Mouse (Mus musculus) lung, postnatal 36 days (tissue): Measurements from ENCODE around the gene Cacna1e.
A peak's percentile ranks its signal among the peaks of the same experiment; 100 is the strongest.

ENCODE experiments used
- DNase-seq: peaks from one replicate; pipeline ENCODE4 v3.0.0; 2022; ENCODE audit warnings: mixed read lengths

Gene Cacna1e

GRCm38 (mm10) chr1:154884275-154885206 is at the start of gene Cacna1e:
Gene Cacna1e (minus strand): TSS chr1:154884501.
- DNase-seq, result no peak

- DNase-seq, result peak; percentile 51
Measured at GRCm38 (mm10) chr1:154918406-154918805, 34.1 kb upstream of the Cacna1e start.

DNA sequence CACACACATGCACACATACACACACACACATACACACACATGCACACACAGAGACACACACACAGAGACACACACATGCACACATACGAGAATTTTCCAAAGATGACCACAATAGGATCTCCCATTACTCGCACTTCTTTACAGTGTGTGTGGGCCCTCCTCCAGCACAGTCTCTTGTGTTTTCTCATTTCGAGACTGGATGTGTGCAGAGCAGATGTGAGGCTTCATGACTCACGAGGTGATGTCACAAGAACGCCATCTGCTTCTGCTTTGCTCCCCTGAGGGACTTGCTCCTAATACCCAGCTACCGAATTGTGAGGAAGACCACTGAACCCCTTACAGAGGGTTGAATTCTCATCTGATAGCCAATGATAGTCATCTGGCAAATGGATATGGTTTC is 33.1 kb upstream of the Cacna1e start:
- no peak for DNase-seq

DNA sequence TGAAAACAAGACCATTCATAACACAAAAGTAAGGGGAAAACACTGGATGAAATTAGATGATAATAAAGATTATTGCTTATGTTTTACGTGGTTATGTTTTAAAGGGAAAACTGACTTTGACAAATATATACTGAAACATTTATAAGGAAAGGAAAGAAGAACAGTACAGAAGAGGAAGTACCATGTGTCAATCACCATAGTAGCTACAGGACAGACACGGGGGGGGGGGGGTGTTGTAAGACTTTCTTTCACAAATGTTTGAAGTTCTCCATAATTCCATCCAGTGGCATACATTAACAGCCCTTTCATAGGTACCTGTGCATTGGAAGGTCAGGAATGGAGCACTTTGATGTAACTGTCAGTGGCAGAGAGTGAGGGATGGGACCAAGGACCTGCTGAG is 25.3 kb upstream of the Cacna1e start:
- no peak for DNase-seq

DNA sequence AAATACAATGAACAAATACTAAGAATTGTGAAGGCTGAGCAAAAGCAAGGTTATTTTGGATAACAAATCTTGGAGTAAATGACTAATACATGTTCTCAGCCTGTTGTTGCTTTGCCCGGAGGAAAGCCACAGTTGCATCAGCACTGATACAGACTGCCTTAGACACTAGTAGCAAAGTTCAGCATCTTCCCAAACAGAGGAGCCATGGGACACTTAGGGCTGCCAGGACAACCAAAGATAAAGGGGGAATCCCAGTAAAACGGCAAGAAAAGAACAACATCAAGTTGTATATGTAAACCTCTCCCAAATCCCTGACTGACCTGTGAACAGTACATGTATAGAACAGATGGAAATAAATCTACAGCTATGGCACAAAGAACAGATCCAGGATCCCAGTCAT is 13.1 kb upstream of the Cacna1e start:
- no peak for DNase-seq

- no peak for DNase-seq
Measured at GRCm38 (mm10) chr1:154890244-154890643, 5.9 kb upstream of the Cacna1e start.

DNA sequence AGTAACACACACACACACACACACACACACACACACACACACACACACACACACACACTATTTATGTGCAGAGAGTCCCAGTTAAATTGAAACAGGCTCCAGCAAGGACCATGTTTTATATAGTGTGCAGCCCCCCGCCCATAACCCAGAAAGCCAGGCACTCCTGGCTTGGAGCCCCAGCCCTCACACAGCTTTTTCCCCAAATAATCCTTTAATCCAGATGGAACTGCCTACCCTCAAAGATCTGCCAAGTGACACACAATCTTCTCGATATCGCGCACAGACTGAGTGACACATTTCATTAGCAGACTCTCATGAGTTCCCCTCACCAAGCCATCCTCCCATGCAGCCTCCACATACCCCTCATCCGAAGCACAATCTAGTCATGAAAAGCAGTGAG is 4.2 kb upstream of the Cacna1e start:
- DNase-seq, result no peak

GRCm38 (mm10) chr1:154888018-154888417 is 3.7 kb upstream of the Cacna1e start:
- no peak for DNase-seq

DNA sequence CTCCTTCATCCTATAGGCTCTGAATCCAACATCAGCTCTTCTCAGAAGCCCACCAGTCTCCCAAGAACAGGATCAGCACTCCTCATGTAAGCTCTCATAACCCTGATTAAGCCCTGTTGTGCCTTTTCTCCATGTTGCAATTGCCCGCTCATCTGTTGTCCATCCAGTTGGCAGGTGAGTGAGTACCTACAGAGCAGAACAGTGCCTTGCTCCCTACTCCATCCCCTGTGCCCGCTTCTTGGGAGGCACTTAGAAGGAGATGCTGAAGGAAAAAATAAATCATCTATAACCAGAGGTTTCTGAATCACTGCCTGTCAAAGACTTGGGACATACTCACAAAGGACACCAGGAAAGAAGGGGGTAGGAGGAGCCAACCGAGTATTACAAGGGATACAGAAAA is 3.2 kb upstream of the Cacna1e start:
- DNase-seq, result no peak

DNA sequence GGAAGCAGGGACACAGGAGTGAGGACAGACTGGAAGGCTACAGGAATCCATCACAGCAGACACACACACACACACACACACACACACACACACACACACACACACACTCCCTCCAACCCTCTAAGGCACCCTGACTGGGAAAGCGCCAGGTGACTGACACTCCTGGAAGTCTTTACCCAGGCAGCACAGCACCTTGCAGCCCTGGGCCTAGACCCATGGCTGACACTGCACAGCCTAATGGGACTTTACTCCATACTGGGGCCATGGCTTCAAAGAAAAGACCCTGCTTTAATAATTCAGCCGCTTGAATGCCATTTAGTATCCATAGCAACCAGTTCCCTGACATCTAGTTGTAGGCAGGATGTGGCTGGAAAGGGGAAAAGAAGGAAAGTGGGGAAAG is 2.3 kb upstream of the Cacna1e start:
- DNase-seq, result no peak

DNA sequence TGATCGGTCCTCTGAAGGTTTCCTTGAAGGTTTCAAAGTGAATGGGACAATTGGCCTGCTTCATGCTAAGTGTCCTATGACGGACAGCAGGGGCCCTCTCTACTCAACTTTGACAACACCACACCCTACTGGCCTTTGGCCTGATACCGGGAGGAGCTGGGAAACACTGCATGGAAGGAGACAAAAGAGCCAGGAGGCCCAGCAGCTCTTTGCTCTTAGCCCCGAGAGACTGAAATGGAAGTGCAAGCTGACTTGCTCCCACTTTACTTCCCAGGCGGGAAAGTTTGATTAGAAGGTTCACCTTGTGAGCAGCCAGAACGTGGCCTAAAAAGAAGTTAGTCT is 877 bp upstream of the Cacna1e start:
- DNase-seq, result no peak

DNA sequence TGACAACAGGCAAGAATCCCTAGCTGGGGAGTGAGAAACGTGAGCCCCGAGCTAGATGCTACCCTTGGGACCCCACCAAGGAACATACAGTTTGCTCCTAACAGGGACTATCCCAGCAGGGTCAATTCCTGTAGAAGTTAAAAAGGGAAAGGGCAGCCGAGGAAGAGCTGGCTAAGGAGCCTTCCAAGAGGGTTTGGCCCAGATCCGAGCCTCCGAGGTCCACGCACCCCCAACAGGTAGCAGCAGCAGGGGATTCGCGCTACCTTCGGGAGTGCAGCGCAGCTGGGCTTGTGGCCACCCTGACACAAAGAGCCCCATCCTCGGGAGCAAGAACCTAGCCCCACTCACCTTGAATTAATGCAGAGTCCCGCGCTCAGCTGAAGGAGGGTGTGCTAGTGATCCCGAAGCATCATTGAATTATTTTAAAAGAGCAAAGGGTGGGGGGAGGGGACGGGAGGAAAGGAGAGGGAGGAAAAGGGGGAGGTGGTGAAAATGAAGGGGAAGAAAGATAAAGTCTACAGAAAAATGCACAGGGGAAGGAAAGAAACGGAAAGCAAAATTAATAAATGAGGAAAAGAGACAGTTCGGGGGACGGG is 607 bp downstream of the Cacna1e start:
- DNase-seq, result no peak

DNA sequence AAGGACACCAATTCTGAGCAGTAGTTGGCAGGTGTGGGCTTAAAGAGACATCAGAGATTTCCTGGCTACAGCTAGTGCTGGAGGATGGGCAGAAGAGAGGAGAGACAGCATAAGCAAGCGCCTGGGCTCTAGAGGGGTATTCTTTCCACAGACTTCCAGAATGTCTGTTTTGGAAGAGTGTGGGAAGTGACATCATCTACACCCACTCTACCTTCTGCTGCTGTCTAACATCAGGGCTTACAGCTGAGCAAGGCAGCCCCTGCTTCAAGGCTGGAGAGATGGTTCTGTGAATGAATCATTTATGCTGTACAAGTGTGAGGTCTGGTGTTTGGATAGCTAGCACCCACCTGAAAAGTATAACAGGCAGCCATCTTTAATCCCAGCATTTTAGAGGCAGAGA is 18.3 kb downstream of the Cacna1e start:
- no peak for DNase-seq

GRCm38 (mm10) chr1:154861416-154861815 is 22.9 kb downstream of the Cacna1e start:
- DNase-seq, result no peak

DNA sequence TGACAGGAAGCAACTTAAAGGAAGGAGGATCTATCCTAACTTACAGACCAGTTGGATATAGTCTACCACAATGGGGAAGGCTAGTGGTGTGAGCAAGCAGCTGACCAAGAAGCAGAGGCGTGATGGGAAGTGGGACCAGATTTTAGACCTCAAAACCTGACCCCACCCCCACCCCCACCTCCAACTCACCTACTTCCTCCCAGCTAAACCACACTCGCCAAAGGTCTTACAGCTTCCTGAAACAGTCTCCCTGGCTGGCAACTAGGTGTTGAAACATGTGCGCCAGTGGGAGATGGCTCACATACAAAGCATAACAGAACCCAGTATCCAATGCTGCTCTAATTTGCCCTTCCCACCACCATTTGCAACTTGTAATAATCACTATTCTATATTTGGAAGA is 29.7 kb downstream of the Cacna1e start:
- peak; percentile 10 for DNase-seq

DNA sequence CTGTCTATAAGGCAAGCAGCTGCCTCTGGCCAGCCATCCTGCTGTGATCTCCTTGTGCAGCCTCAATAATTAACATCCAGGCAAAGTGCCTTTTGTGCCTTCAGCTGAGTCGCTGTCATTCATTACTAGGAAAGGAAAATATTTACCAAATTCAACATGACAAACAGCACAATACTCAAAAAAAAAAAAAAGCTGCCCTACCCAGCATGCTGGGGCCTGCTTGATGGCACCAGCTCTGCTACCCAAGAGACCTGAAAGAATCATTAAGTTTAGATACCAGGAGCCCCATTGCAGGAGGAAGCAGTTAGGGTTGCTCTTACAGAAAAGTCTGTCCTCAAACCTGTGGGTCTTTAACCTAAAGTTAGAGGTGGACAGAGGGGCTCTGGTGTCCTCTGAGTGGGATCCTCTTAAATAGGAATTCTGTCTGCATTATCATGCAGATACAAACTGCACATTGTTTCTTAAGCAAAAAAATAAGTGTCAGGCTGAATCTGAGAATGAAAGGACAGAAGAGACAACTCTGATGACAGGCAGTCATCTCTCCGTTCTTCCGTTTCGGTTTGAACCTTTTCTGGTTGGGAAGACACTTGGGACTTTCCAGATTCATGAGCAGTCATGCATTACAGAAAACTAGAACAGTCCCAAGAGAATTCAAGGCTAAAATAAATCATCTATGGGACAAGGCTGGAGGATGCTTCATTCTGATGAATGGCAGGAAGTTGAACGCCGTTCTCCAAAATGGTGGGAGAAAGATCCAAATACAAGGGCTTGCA is 33.6 kb downstream of the Cacna1e start:
- no peak for DNase-seq

DNA sequence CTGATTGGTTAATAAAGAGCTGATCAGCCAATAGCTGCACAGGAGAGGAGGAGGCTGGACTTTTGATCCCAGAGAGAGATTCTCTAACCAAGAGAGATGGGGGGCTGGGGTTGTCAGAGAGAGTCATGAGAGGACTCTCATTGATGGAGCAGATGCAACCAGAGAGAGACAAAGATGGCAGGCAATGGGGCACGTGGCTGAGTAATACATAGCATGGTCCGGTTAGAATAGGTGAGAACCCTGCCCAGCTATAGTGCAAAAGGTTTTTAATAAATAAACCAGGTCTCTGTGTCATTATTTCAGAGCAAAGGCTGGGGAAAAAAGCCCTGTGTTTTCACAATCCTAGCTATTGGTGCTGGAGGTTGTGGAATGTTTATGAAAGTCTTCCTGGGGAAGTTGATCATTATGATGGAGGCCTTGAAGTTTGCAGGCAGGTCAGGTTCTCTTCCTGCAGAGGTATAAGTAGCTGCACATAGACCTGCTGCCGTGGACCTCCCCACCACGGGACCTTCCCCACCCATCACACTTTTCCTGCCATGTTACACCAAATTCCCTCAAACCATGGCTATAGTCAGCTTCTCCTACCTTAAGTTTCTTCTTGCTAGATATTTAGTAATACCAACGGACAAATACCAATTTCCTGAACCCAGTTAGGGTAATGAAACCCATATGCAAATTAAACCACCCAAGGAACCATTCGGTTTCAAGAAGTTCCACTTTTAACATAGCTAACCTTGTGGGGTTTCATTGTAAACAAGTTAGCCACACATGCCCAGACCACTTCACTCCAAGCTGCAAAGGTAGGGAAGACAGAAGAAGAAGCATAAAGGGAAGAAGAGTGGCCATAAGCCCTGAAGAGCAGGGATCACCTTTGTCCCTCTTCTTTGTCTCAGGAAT is 35.4 kb downstream of the Cacna1e start:
- no peak for DNase-seq

DNA sequence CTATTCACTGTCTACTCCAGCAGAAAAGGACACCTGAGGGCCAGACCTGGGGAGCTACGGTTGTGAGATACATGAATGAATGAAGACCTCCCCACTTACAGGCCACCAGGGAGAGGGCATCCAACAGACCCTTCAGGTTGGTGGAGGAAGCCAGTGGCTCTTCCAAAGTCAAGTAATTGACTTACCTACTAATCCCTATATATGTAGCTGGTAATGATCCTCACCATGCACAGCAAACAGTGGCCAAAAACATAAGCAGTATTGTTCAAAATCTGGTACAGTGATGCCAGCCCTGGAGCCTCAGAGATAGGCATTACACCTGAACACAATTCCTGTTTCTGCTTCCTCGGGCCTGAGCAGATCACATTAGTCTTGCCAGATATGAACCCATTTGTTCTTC is 37.4 kb downstream of the Cacna1e start:
- no peak for DNase-seq

DNA sequence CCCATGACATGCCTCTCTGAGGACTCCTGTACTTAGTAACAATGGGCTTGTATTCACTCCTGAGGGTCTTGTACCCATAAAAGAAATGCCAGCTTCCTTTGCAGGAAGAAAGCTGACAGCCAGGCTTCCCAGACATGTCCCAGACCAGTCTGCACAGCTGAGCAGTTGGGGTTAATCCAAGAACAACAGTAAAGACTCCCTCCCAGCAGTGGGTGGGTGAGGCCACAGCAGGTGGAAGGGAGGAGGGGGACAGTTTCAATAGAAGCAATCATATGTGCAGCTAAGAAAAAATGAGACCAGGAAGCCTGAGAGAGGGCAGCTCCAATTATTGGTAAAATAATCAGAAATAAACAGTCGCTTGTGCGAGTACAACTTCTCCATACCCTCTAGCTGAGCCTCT is 40.9 kb downstream of the Cacna1e start:
- no peak for DNase-seq

GRCm38 (mm10) chr1:154842336-154842735 is 42.0 kb downstream of the Cacna1e start:
- no peak for DNase-seq

DNA sequence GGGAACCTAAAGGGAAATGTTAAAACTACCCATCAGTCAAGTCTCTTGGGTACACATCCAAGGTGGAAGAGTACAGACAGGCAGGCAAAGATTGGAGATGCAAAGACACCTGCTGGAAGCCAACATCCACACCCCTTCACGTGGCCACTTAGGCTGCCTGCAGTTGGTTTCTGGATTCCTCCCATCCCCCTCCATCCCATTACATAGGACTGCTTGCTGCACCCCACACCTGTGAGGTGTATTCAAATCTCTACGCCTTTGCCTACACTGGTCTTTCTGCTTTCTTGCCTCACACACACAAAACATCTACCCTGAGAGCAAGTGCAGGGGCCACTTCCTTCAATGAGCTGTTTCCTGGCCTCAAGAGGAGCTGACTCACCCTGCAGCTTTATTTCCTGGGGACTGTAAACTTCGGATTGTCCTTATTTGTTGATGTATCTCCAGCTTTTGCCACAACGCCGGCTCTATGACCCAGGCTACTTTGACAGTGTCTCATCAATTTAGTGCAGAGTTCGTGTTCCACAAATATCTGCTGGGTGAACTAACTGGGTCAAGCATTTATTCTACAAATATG is 43.2 kb downstream of the Cacna1e start:
- no peak for DNase-seq

DNA sequence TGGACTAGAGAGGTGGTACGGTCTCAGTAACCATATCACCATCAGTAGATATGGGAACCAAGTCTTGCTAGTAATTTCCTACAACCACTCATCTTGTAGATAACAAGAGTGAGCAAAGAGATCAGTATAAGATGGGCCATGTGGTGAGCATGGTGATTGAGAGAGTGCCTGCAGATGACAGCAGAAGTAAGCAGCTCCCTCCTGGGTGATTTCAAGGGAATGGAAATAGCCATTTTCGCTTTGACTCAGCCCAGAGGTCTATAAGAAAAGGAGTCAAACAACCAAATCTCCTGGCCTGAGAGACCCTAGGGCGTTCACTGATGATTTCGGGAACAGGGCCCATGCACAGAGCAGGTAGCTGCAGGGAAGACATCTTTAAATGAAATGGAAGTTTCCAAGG is 45.0 kb downstream of the Cacna1e start:
- no peak for DNase-seq
